Mouse (Mus musculus) cerebellum, adult 9-11 months (tissue): Measurements from ENCODE around the gene Ginm1.
A peak's percentile ranks its signal among the peaks of the same experiment; 100 is the strongest.
"Not testable (repeated sequence)": the region's sequence is repeated elsewhere in the genome, so short reads cannot be mapped to it uniquely, and the experiment has no call there.

ENCODE experiments used
- DNase-seq: peaks from one replicate; pipeline ENCODE4 v3.0.0; 2022

Ginm1 gene

DNA sequence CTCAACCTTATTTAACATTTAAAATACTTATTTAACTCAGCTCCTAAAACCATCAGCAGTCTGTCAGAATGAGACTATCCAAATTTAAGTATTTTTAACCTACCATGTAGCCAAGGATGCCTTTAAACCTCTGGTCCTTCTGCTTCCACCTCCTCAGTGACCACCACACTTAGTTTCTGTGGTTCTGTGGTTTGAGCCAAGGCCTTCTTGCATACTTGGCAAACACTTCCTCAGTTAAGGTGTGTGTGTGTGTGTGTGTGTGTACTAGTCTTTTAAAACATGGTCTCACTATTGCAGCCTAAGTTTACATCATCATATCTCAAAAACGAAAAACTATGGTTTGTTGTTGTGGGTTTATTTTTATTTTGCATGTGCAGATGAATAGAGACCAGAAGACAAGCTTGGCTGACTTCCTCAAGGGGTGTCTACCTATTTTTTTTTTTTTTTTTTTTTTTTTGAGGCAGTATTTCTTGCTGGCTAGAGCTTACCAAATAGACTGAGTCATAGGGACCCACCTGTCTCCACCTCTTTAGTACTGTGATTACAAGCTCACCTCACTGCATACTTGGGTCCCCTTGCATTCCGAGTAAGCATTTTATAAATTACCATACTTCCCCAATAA is 10.0 kb upstream of the Ginm1 start:
- DNase-seq = no peak

DNA sequence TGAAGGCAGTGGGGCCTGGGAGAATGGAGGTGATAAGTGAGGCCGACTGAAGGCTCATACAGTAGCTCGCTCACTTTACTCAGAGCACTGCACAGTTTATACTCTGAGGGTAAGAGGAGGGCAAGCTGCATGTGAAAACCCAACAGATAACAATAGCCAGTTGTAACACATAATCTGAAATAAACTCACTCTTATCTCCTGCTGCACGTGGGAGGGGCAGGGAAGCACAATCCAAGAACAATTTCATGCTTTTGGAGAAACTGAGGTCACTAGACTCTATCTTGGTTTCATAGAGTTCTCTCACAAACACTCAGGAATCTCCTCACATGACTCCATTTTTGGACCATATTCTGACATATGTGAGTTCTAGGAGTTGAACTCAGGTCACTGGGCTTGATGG is 8.6 kb upstream of the Ginm1 start:
- DNase-seq = no peak

DNA sequence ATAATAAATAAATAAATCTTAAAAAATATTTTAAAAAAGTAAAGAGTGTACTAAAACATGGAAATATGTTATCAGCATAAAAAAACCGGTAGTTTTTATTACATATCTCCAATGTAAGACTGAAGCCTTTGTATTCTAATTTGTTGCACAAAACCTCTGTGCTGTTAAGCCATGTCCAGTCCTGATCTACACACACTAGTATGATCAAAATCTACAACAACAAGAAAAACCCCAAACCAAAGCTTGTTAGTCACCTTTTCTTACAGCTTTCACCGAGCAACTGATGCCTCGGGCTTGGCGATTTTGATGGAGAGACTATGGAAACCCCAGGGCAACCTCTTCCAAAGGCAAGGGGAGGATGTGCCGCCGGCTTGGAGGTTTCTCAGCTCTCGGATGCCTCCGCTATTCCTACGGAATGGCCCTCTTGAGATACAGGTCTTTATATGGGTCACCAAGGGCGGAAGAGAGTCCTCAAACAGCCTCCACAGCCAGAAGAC is 322 bp downstream of the Ginm1 start:
- DNase-seq = no peak

DNA sequence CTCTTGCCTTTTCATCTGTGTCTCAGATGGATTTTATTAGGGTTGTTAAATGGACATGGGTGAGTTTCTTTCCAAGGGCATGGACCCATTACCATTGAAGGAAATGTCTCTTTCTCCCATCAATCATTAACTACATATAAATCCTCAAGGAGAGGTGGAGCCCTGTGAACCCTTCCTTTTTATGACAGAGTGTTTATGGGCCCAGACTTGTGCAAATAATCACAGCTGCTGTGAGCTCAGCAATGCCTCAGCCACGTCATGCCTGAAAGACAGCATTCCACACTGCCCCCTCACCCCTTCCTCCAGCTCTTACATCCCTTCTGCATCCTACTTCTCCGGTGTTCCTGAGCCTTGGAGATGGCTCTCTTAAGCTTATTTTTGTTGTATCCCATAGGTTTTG is 5.3 kb downstream of the Ginm1 start:
- DNase-seq = no peak

DNA sequence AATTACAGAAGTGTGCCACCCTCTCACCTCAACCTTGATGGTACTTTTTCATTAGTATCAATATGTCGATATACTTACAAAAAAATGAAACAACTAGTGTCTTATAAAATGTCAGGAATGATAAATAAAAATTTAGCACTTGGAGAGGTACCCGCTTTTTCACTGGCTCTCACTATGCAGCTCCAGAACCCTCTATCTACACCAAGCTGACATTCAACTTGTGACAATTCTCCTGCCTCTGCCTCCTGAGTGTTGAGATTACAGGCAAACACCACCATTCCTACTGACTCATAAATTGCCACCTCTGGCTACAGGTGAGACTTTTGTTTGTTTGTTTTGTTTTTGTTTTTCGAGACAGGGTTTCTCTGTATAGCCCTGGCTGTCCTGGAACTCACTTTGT is 11.4 kb downstream of the Ginm1 start:
- DNase-seq = no peak

DNA sequence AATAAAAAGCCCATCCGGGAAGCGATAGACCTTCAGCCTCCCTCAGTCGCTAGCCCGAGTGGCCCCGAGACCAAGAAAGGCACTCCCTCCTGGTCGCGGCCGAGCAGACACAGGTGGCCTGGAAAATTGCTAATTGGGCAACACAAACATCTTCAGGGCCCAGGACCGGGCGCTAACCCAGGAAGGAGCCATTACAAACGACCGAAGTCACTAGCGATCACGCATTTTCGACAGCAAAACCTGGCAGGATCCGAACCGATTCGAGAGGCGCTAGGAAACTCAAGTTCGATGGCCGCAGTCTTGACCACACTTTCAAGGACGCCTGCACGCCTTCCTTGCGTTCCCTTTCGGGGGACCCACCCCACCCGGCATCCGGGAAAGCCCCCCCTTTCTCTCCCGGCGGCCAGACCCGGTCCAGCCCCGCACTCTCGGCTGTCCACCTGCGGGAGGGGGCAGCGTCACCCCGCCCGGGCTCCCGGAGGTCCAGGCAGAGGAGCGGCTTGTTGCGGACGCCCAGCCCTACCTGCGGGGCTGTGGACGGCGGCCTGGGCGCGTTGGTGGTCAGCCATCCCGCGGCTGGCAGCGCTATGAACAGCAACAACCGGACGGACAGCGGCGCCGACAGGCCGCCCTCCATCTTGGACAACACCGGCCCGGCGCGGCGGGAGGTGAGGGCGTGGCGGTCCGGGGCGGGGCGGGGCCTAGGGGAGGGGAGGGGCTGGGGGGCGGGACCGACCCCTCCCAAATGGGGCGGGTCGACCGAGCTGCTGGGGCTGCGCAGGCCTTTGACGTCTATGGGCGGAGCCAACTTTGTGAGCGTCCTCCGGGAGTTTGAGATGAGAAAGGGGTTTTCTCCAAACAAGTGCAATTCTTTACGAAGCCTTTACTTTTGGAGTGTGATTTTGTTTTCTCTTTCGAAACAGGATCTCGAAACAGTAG is 12.1 kb downstream of the Ginm1 start:
- DNase-seq = peak; percentile 87

DNA sequence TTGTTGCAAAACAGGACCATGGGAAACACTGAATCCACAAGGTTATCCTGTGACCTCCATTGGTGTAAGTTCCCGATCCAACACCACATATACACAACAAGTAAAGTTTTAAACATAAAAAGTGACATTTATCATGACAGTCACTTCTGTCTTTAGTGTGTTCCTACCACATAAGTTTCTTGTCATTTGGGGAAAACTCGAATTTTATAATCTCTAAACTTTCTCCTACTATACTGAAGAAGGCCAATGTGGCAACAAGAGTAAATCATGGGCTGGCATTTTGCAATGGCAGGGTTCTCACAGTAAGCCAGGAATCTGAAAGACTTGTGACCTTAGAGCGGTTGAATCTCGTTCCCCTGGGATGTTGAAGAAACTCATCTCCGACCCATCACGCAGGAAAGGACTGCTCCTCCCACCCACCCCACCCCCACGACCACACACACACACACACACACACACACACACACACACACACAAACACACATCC is 12.8 kb downstream of the Ginm1 start:
- DNase-seq = no peak

DNA sequence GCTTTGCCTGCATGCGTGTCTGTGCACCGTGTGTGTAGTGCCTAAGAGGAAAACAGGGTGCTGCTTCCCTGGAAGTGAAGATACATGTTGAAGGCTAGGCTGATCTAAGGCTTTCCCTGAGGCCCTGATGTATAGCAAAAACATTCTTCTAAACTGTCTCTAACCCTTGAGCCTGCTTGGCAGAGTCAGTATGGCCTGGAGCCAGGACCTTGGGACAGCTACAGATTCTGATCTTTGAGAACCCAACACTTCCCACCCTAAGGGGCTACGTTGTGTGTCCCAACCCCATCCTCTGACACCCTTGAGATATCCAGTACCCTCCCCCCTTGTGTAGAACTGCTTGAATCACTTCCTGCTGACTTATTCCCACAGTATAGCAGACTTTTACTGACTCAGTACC is 14.3 kb downstream of the Ginm1 start:
- DNase-seq = peak; percentile 22

DNA sequence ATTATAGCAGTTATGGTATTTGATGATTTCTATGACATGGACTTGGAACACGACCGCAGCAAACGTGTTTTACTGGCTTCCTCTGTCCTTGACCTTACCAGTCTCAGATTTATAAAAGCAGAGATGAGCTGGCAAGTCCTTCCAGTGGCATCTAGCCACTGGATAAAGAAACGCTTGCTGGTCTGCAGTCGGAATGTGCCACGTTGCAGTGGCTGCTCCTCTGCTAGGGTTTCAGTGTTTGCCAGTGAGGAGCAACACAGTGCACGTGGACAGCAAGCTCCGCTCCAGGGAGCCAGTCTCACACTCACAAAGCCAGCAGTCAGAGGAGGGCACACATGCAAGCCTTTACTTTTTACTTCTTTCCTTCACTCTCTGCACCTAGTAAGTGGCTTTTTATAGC is 17.2 kb downstream of the Ginm1 start:
- no peak for DNase-seq

DNA sequence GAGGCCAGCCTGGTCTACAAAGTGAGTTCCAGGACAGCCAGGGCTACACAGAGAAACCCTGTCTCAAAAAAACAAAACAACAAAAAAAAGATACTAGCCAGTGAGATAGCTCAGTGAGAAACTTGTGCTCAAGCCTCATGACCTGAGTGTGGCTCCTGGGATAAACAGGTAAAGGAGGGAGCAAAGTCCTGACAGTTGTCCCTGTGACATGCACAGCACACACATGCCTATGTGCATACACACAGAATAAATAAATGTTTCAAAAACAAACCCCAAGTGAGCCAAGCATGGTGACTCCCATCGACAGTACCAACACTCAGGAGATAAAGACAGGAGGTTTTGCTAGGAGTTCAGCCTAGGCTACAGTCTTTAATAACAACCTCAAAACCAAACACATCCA is 19.9 kb downstream of the Ginm1 start:
- DNase-seq = no peak

DNA sequence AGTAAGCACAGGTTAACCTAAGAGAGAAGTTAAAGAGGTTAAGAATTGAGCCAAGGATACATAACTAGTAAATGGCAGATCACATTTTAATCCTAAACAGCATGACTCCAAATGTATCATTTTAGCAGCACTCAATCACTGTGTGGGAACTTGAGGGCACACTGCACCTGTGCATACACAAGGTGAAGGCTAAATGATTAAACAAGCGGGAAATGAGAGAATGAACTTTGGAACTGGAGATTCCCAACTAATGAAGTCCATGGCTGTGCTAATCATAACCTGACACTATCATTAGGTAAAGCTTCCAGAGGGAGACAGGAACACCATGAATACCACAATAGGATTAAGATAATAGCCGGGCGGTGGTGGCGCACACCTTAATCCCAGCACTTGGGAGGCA is 20.3 kb downstream of the Ginm1 start:
- DNase-seq = no peak

DNA sequence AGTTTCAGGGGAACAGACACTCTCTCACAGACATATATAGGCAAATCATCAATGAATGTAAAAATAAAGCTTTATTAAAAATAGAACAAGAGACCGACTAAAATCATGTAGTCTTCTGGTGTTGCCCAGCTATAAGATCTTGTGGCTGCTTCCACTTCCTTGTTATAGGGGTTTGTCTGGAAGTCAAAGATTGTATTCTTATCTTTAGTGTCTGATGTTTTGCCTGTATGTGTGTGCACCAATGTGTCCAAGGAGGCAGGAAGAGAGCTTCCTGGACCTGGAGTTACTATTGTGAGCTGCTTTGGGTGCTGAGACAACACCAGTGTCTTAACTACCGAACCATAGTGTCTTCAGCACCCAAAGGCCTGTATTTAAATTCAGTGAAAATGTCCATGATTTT is 35.1 kb downstream of the Ginm1 start:
- DNase-seq = no peak

DNA sequence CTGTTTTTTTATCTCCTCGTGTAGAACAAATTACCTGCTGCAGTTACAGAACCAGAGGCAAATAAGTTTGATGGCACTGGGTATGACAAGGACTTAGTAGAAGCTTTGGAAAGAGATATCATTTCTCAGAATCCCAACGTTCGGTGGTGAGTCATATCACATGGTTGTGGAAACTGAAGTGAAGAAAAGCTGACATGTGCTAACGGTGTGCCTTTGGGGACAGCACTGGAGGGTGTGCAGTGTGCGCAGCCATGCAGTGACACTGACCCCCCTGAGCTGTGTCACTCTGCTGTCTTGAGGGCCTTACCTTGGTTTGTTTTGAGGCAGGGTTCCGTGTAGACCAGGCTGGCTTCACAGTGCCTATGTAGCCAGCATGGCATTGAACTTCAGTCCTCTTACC is 43.9 kb downstream of the Ginm1 start:
- no peak for DNase-seq

DNA sequence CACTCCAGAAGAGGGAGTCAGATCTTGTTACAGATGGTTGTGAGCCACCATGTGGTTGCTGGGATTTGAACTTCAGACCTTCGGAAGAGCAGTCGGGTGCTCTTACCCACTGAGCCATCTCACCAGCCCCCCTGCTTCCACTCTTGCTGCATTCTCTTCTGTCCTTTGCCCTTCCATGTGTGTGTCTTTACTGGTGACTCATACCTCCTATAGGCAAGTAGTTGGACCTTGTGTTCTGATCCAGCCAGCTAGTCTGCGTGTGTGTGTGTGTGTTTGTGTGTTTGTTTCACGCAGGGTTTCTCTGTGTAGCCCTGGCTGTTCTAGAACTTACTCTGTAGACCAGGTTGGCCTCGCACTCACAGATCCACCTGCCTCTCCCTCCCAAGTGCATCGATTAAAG is 47.1 kb downstream of the Ginm1 start:
- not testable (repeated sequence) for DNase-seq

DNA sequence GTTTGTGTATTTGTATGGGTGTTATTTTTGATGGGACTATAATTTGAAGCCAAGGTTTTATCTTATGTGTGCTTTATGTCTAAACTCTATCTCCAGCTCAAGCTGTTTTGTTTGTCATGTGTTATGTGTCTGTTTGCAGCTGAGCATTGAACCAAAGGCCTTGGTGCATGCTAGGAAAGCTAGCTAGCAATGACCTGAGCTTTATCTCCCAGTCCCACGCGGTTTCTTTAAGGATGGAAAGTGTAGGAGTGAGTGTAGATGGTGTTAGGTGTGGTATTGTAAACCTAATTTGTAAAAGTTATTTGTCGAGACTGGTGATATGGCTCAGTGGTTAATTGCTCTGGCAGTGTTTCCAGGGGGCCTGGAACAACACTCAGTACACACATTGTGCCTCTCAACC is 54.7 kb downstream of the Ginm1 start:
- no peak for DNase-seq

DNA sequence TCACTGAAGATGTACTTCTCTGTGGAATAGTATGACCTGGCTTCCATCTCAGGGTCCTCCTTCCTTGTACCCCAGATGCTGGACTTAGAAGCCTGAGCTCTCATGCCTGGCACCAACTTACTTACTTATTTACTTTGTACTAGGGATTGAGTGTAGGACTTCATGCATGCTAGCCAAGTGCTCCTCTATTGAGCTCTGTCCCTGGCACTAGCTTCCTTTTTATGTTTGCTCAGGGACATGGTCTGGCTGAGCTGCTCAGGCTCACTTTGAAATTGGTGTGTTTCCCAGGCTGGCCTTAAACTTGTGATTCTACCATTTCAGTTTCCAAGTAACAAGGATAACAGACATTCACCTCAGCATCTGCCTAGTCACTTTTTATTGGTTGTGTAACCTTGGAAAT is 55.5 kb downstream of the Ginm1 start:
- DNase-seq = no peak

DNA sequence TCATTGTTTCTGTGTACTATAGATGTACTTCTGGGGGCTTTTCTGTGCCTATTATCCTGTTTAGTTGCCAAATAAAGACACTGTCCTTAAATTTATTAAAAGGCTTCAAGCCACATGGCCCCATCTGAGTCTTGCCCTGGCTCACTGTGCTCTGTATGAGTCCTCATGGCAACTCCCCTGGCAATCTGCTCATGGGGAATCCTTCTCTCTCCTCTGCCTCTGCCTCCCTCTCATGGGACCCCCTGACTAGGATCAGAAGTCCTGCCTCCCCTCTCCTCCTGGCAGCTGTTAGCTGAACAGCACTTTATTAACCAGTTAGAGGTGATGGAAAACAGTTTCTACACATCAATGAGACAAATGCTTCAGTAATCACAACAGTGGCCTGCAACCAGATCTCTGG is 61.0 kb downstream of the Ginm1 start:
- DNase-seq = no peak

DNA sequence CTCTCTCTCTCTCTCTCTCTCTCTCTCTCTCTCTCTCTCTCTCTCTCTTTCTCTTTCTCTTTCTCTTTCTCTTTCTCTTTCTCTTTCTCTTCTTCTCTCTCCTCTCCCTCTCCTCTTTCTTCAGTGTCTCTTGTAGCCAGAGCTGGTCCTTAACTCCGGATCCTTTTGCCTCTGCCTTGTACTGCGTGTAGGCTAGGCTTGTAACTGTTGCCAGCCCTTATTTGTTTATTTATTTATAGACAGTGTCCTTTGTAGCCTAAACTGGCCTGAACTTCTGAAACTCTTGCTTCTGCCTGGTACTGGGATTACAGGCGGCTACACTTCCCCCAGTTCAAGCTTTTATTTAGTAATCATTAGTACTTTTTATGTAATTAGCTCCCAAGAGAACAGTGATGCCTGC is 65.6 kb downstream of the Ginm1 start:
- DNase-seq = no peak

DNA sequence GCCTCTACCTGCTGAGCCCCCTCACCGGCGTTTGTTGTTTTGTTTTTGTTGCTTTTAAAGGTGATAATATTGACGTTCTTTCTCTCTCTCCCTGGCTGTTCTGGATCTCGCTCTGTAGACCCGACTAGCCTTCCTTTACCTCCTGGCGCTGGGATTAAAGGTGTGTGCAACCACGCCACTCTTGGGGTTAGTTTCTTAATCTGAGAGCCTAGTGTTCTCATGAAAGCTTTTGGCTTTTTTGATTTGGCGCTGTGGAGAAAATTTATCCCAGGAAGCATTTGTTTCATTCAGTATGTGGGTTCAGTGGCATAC is 66.2 kb downstream of the Ginm1 start:
- no peak for DNase-seq

DNA sequence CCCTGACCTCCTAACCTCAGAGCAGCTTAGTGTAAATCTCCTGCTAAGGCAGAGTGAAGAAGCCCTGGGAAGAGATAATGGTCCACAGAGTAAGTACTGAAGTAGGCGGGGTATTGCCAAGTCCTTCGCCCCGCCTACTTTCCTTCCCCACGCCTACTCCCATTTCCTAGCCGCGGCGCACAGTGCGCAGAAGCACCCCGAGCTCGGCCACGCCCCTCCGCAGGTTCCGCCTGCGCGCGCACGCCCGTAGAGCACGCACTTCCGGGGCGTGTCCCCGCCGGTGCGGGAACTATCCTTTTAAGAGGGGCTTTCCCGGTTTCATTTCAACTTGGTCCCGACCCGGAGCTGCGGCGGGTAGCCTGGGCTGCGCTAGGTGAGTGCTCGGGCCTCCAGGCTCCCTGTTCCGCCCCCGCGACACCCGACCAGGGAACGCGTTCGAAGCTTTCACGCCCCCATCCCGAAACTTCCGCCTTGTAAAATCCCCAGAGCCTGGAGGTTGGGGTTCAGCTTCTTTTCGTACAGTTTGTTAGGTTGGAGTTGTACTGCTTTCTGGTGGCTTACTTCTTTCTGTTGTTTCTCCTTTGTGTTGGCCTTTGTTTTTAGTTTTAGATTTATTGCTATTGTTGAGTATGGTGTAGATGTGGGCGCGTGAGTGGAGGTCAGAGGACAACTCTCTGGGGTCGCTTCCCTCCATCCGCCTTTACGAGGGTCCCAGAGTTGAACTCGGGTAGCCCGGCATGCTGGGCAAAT is 66.7 kb downstream of the Ginm1 start, which contains the start of gene Katna1:
TSS of gene Katna1 (plus strand) at position 250 of the 750 bp plus-strand sequence.
- peak; percentile 89 for DNase-seq
